Mouse (Mus musculus) common myeloid progenitor, adult 5-6 weeks (primary cell): ENCODE measurements around the gene Olfr629. TPM values are rescaled to one million over a fixed set of nuclear protein-coding genes. Genes with fewer than 3 reads are reported as not detected.
"Not testable (repeated sequence)": the region's sequence is repeated elsewhere in the genome, so short reads cannot be mapped to it uniquely, and the experiment has no call there.

Experiments
- ATAC-seq: replicated peaks from 2 replicates; pipeline ENCODE4 v1.8.0; 2016; ENCODE audit warnings: low read depth, mild to moderate bottlenecking, moderate TSS enrichment, inconsistent platforms; ENCODE audit not compliant: poor library complexity, severe bottlenecking
- total RNA-seq: library from RNA; stranded (forward); fragments of 200-1000, 187-1606 nt; gene quantifications from 2 replicates; pipeline ENCODE4 v1.2.3, GENCODE M21; 2017

Olfr629 gene
- not detected in 2 replicates for total RNA-seq

DNA sequence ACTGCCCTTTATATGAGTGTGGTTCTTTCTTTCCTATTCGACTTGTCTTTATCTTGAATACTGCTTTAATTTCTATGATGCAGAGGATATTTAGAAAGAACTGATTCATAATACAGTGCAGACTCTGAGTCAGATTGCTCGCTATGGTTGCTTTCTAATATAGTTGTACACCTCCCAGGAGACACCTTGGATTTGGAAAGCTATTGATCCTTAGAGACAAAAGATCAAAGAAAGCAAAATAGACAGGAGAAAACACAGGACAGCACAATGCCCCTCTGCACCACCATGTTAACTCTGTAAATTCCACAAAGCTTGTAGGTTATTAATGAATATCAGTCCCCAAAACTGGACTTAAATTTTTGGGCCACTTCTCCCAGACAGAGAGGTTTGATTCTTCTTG lies at the start of gene Olfr629:
Gene Olfr629, minus strand, starts transcription at position 101 of the 400 bp plus-strand sequence.
- no peak for ATAC-seq

GRCm38 (mm10) chr7:103792669-103793388 lies 48.1 kb upstream of the Olfr629 start:
- peak; percentile 100 for ATAC-seq

- no peak for ATAC-seq
These were observed 47.0 kb upstream of the Olfr629 start, which contains the start of gene Olfr67 for GRCm38 (mm10) chr7:103791721-103792120. Gene Olfr67, minus strand, starts transcription at chr7:103791821.

DNA sequence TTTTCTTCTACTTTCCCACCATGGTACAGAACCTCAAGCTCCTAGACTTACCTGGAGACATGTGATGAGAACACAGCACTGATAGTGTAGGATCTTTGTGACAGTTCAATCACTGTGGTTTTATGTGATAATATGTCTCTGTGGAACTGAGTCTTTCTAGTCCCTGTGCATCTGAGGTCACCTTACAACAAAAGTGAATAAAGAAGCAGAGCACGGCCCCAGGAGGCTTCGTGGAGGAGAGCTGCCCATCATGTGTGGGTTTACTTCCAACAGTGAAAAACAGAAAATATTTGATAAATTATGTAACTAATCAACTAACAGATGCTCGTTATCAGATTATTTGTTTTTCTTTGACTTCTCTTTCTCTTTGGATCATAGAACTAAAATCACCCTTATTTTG lies 34.9 kb upstream of the Olfr629 start, which contains the start of gene Olfr68:
Gene Olfr68, minus strand, starts transcription at position 101 of the 400 bp plus-strand sequence.
- ATAC-seq: no peak

GRCm38 (mm10) chr7:103777652-103778051 lies 32.9 kb upstream of the Olfr629 start:
- ATAC-seq: peak; percentile 52; the same call in 1 of the 2 replicates

- no peak for ATAC-seq
These were observed 26.8 kb upstream of the Olfr629 start, which contains the start of gene Olfr69 for GRCm38 (mm10) chr7:103771494-103771893. Gene Olfr69, minus strand, starts transcription at chr7:103771594.

DNA sequence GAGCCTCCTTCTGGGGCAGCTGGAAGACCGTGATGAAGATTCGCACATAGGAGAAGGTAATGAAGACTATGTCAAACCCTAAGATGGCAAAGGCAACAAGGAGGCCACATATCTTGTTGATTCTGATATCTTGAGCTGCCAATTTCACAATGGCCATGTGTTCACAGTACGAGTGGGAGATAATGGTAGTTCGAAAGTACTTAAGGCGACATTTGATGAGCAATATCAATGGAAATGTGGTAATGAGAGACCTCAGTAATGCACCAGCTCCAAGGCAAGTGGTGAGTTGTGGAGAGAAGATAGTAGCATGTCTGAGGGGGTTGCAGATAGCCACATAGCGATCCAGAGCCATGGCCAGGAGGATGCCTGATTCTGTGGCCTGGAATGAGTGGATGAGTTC lies 22.9 kb upstream of the Olfr629 start:
- peak; percentile 71 for ATAC-seq

DNA sequence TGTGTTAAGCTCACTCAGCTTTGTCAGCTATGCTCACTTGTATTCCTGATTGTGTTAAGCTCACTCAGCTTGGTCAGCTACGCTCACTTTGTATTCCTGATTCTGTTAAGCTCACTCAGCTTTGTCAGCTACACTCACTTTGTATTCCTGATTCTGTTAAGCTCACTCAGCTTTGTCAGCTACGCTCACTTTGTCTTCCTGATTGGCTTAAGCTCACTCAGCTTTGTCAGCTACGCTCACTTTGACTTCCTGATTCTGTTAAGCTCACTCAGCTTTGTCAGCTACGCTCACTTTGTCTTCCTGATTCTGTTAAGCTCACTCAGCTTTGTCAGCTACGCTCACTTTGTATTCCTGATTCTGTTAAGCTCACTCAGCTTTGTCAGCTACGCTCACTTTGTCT lies 17.5 kb upstream of the Olfr629 start:
- not testable (repeated sequence) for ATAC-seq

GRCm38 (mm10) chr7:103757233-103757632 lies 12.5 kb upstream of the Olfr629 start, which contains the start of gene Olfr630:
Gene Olfr630, minus strand, starts transcription at chr7:103757333.
- no peak for ATAC-seq

DNA sequence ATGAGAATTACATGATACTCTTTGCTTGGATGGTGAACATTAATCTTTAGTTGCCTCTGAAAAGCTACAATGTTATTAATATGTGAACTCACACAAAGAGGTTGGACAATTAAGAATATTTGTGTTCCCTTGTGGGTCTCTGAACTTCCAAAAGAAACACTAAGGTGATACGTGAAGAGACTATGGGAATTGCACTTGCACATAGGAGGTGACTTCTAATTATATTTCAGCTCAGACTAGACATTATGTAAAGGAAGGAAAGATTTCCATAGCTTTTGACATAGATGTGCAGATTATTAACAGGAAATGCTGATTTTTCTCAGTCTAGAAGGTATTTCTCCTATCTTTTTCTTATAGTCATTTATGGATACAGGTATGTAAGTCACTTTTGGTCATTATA lies 14.7 kb downstream of the Olfr629 start, which contains the start of gene Olfr628:
Gene Olfr628, plus strand, starts transcription at position 301 of the 400 bp plus-strand sequence.
- ATAC-seq: no peak

DNA sequence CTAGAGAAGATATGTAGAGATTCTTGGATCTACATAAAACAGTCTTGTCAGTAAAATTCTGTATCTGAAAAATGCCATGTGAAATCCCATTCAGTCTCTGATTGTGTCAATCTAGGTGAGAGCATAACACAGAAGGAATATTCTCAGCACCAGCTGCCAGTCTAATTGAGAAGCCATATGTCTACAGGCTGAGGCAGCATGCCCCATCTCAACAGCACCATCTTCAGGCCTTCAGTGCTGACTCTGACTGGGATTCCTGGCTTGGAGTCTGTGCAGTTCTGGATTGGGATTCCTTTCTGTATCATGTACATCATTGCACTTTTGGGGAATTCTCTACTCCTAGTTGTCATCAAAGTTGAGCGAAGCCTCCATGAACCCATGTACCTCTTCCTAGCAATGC lies 28.3 kb downstream of the Olfr629 start:
- not testable (repeated sequence) for ATAC-seq

DNA sequence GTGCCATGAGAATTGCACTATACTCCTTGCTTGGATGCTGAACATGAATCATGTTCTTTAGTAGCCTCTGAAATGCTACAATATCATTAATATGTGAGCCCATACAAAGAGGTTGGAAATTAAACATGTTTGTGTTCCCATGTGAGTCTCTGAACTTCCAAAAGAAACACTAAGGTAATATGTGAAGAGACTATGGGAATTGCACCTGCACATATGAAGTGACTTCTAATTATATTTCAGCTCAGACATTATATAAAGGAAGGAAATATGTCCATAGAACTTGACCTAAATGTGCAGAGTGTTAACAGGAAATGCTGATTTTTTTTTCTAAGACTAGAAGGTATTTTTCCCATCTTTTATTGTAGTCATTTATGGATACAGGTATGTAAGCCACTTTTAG lies 30.4 kb downstream of the Olfr629 start, which contains the start of gene Olfr243:
Gene Olfr243, plus strand, starts transcription at position 301 of the 400 bp plus-strand sequence.
- ATAC-seq: no peak

- ATAC-seq: peak; percentile 78
These were observed 32.7 kb downstream of the Olfr629 start for GRCm38 (mm10) chr7:103712024-103712423.

DNA sequence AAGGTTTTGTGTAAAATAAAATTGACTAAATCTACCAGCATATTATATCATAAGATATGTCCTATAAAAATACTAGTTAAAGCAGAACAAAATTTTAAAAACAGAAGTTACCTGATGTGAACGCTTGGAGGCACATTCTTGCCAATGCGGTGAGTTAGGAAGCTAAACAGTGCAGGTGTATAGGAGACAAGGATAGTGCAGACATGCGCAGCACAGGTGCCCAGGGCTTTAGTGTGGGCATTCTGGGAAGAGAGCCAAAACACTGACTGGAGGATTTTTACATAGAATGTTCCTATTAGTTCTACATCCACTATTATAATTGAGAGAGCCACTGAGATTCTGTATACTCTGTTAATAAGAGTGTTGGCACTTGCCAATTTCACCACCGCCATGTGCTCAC lies 45.3 kb downstream of the Olfr629 start:
- no peak for ATAC-seq

Other genes starting within 250 kb of the Olfr629 start
- not detected in 2 replicates for gene Olfr609, start 246.9 kb downstream of the Olfr629 start, total RNA-seq
- gene Olfr610, start 232.8 kb downstream of the Olfr629 start, total RNA-seq: not detected in 2 replicates
- not detected in 2 replicates for gene Olfr611, start 224.1 kb downstream of the Olfr629 start, total RNA-seq
- not detected in 2 replicates for gene Olfr612, start 202.2 kb downstream of the Olfr629 start, total RNA-seq
- not detected in 2 replicates for gene Olfr613, start 196.9 kb downstream of the Olfr629 start, total RNA-seq
- not detected in 2 replicates for gene Olfr615, start 188.9 kb downstream of the Olfr629 start, total RNA-seq
- not detected in 2 replicates for gene Olfr616, start 175.8 kb downstream of the Olfr629 start, total RNA-seq
- not detected in 2 replicates for gene Olfr617, start 171.9 kb downstream of the Olfr629 start, total RNA-seq
- gene Olfr618, start 154.8 kb downstream of the Olfr629 start, total RNA-seq: not detected in 2 replicates
- not detected in 2 replicates for gene Olfr619, start 144.4 kb downstream of the Olfr629 start, total RNA-seq
- not detected in 2 replicates for gene Olfr620, start 132.4 kb downstream of the Olfr629 start, total RNA-seq
- not detected in 2 replicates for gene Olfr622, start 102.2 kb downstream of the Olfr629 start, total RNA-seq
- gene Olfr623, start 81.2 kb downstream of the Olfr629 start, total RNA-seq: not detected in 2 replicates
- gene Olfr624, start 73.8 kb downstream of the Olfr629 start, total RNA-seq: under 0.01 TPM in 1 of 2 replicates, not detected in the other
- not detected in 2 replicates for gene Olfr625-ps1, start 62.2 kb downstream of the Olfr629 start, total RNA-seq
- gene Olfr243, start 30.3 kb downstream of the Olfr629 start, total RNA-seq: not detected in 2 replicates
- not detected in 2 replicates for gene Olfr628, start 14.6 kb downstream of the Olfr629 start, total RNA-seq
- gene Olfr630, start 12.4 kb upstream of the Olfr629 start, total RNA-seq: not detected in 2 replicates
- not detected in 2 replicates for gene Olfr69, start 26.7 kb upstream of the Olfr629 start, total RNA-seq
- not detected in 2 replicates for gene Olfr68, start 34.8 kb upstream of the Olfr629 start, total RNA-seq
- not detected in 2 replicates for gene Olfr67, start 46.9 kb upstream of the Olfr629 start, total RNA-seq
- gene Hbb-bt, start 69.1 kb upstream of the Olfr629 start, total RNA-seq: 13.0 and 18.6 TPM in 2 replicates
- 16.6 and 33.2 TPM in 2 replicates for gene Hbb-bs, start 83.2 kb upstream of the Olfr629 start, total RNA-seq
- gene Hbb-bh2, start 95.6 kb upstream of the Olfr629 start, total RNA-seq: not detected in 2 replicates
- gene Hbb-bh1, start 98.2 kb upstream of the Olfr629 start, total RNA-seq: not detected in 2 replicates
- 2.9 TPM in 1 of 2 replicates, not detected in the other for gene Hbb-y, start 108.3 kb upstream of the Olfr629 start, total RNA-seq
- not detected in 2 replicates for gene Olfr66, start 141.3 kb upstream of the Olfr629 start, total RNA-seq
- not detected in 2 replicates for gene Olfr64, start 149.5 kb upstream of the Olfr629 start, total RNA-seq
- not detected in 2 replicates for gene Olfr65, start 158.5 kb upstream of the Olfr629 start, total RNA-seq
- not detected in 2 replicates for gene Olfr631, start 183.9 kb upstream of the Olfr629 start, total RNA-seq
- gene Olfr632, start 189.4 kb upstream of the Olfr629 start, total RNA-seq: not detected in 2 replicates
- gene Olfr633, start 199.5 kb upstream of the Olfr629 start, total RNA-seq: not detected in 2 replicates
- not detected in 2 replicates for gene Olfr635, start 226.2 kb upstream of the Olfr629 start, total RNA-seq